Mouse (Mus musculus): ENCODE data around the gene Btbd35f24. TPM values are rescaled to one million over a fixed set of nuclear protein-coding genes. Genes with fewer than 3 reads are reported as not detected.
"Not testable (repeated sequence)": the region's sequence is repeated elsewhere in the genome, so short reads cannot be mapped to it uniquely, and the experiment has no call there.

Btbd35f24 gene
- not detected in 2 replicates for polyA plus RNA-seq (2012)

GRCm38 (mm10) chrX:3195727-3196126, at the start of gene Btbd35f24:
TSS of gene Btbd35f24 (minus strand) at chrX:3195827.
- TF ChIP-seq GATA1 (IDR thresholded peaks at IDR 0.05; ENCODE audit: low read length) = not testable (repeated sequence)

Other genes starting within 250 kb of the Btbd35f24 start
- gene Btbd35f23, start 119.0 kb downstream of the Btbd35f24 start, polyA plus RNA-seq (2012) = not detected in 2 replicates
- not detected in 2 replicates for gene Btbd35f11, start 247.9 kb upstream of the Btbd35f24 start, polyA plus RNA-seq (2012)